Mouse (Mus musculus): Measurements from ENCODE around the gene Ovol3.
"Not testable (repeated sequence)": the region's sequence is repeated elsewhere in the genome, so short reads cannot be mapped to it uniquely, and the experiment has no call there.

Gene Ovol3

GRCm38 (mm10) chr7:30235625-30236024 is at the start of gene Ovol3:
Gene Ovol3, minus strand, starts transcription at chr7:30235725.
- DNase-seq (ENCODE audit: extremely low read depth, low read depth), result no peak

- DNase-seq (ENCODE audit: extremely low read depth, low read depth), result no peak
These were observed 47.2 kb upstream of the Ovol3 start for GRCm38 (mm10) chr7:30282740-30283139.

GRCm38 (mm10) chr7:30281522-30281921 is 46.0 kb upstream of the Ovol3 start:
- DNase-seq (ENCODE audit: extremely low read depth, low read depth), result peak; percentile 18

GRCm38 (mm10) chr7:30280670-30281138 is 45.2 kb upstream of the Ovol3 start:
- peak; percentile 73 for DNase-seq (ENCODE audit: extremely low read depth, low read depth)

GRCm38 (mm10) chr7:30279951-30280669 is 44.6 kb upstream of the Ovol3 start, which contains the start of the genes Thap8 and Wdr62:
Gene Thap8, plus strand, starts transcription at chr7:30280094.
Gene Wdr62, minus strand, starts transcription at chr7:30280419.
- peak; percentile 84 for DNase-seq (ENCODE audit: extremely low read depth, low read depth)

- no peak for DNase-seq (ENCODE audit: extremely low read depth, low read depth)
These were observed 44.0 kb upstream of the Ovol3 start for GRCm38 (mm10) chr7:30279536-30279935.

GRCm38 (mm10) chr7:30278911-30279310 is 43.4 kb upstream of the Ovol3 start:
- no peak for DNase-seq (ENCODE audit: extremely low read depth, low read depth)

GRCm38 (mm10) chr7:30274383-30274782 is 38.9 kb upstream of the Ovol3 start:
- no peak for DNase-seq (ENCODE audit: extremely low read depth, low read depth)

GRCm38 (mm10) chr7:30269641-30270040 is 34.1 kb upstream of the Ovol3 start:
- DNase-seq (ENCODE audit: extremely low read depth, low read depth), result no peak

GRCm38 (mm10) chr7:30266780-30267179 is 31.3 kb upstream of the Ovol3 start:
- DNase-seq (ENCODE audit: extremely low read depth, low read depth), result no peak

- DNase-seq (ENCODE audit: extremely low read depth, low read depth), result no peak
These were observed 30.4 kb upstream of the Ovol3 start for GRCm38 (mm10) chr7:30265935-30266334.

- no peak for DNase-seq (ENCODE audit: extremely low read depth, low read depth)
These were observed 30.0 kb upstream of the Ovol3 start for GRCm38 (mm10) chr7:30265531-30265930.

- DNase-seq (ENCODE audit: extremely low read depth, low read depth), result no peak
These were observed 29.5 kb upstream of the Ovol3 start for GRCm38 (mm10) chr7:30265041-30265440.

GRCm38 (mm10) chr7:30251956-30252954 is 16.7 kb upstream of the Ovol3 start:
- DNase-seq (ENCODE audit: extremely low read depth, low read depth), result no peak

GRCm38 (mm10) chr7:30237374-30237773 is 1.8 kb upstream of the Ovol3 start:
- DNase-seq (ENCODE audit: extremely low read depth, low read depth), result not testable (repeated sequence)

- DNase-seq (ENCODE audit: extremely low read depth, low read depth), result no peak
These were observed 434 bp downstream of the Ovol3 start for GRCm38 (mm10) chr7:30235091-30235490.

GRCm38 (mm10) chr7:30234276-30234858 is 1.2 kb downstream of the Ovol3 start:
- no peak for DNase-seq (ENCODE audit: extremely low read depth, low read depth)

GRCm38 (mm10) chr7:30233387-30233786 is 2.1 kb downstream of the Ovol3 start:
- no peak for DNase-seq (ENCODE audit: extremely low read depth, low read depth)

GRCm38 (mm10) chr7:30232631-30233148 is 2.8 kb downstream of the Ovol3 start:
- DNase-seq (ENCODE audit: extremely low read depth, low read depth), result no peak

- peak; percentile 98 for DNase-seq (ENCODE audit: extremely low read depth, low read depth)
These were observed 3.7 kb downstream of the Ovol3 start, which contains the start of the genes Polr2i and Tbcb for GRCm38 (mm10) chr7:30231669-30232454. Gene Polr2i, plus strand, starts transcription at chr7:30231948. Gene Tbcb, minus strand, starts transcription at chr7:30232272.

Measured in MEL-GATA-1-ER (cell line).